Mouse (Mus musculus) yolk sac, embryonic 10.5 days (tissue): ENCODE data around the gene Kcnj6.

ENCODE experiments used
- DNase-seq: peaks from one replicate; pipeline ENCODE4 v3.0.0-alpha.2; 2017; ENCODE audit warnings: low spot score

Kcnj6 gene

GRCm38 (mm10) chr16:94997340-94997849 is at the start of gene Kcnj6:
TSS of gene Kcnj6 (minus strand) at chr16:94997701.
- no peak for DNase-seq

DNA sequence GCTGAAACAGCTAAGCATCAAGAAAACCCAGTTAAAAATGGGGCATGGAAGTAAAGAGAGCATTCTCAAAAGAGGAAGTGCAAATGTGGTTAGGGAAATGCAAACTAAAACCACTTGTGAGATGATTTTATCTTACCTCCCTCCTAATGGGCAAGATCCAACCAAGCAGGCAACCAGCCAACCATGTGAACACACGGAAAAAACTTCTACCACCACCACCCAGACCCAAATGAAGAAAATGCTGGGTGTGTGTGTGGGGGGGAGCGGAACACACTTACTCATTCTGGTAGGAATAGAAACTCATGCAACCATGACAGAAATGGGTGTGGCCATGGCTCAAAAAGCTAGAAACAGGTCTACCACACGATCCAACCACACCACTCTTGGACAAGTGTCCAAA is 12.4 kb upstream of the Kcnj6 start:
- no peak for DNase-seq

GRCm38 (mm10) chr16:95004599-95004998 is 7.1 kb upstream of the Kcnj6 start:
- peak; percentile 4 for DNase-seq

GRCm38 (mm10) chr16:94999551-94999950 is 2.0 kb upstream of the Kcnj6 start:
- DNase-seq, result no peak

GRCm38 (mm10) chr16:94999019-94999418 is 1.5 kb upstream of the Kcnj6 start:
- DNase-seq, result no peak

GRCm38 (mm10) chr16:94996791-94997281 is 665 bp downstream of the Kcnj6 start:
- no peak for DNase-seq

DNA sequence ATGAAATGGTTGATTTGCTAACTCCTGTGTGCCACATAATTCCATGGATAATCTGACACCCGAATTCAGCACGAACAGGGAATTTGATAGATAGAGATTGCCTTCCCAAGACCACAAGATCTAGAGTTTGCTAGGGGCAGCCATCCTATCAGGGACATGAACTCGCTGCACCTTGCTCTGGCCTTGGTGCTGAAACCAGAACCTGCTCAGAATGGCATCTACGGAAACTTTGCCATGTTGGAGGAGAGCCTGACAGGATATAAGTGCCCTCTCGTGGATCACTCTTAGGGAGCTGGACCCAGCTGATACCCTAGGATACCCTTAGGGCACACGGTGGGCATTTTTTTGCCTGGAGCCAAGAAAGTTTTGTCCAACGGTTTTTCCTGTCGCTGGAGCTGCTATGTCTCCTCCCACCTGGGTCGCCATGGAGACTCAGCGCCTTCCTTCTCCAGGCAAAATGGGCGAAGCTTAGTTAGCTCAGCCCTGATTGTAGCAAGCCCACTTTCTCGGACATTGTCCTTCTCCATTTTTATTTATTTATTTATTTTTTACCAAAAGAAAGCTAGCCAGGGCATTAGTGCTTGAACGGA is 1.9 kb downstream of the Kcnj6 start:
- peak; percentile 46 for DNase-seq

DNA sequence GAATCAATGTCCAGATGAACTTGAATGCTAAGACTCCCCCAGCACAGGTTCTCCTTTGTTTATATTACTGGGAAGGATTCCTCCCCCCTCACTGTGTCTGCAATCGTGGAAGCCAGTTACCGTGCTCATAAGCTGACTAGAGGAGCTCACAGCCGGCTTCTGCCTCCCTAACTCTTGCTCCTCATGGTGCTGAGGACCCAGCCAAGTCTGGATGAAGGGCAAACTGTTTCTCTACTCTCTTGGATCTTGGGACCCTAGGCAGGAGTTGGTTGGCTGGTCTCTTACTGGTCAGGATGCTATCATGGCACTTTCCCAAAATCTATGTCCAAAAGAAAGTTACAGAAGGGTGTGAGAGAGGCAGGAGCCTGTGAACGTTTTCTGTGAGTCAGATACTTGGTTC is 2.6 kb downstream of the Kcnj6 start:
- DNase-seq, result no peak

- DNase-seq, result no peak
These were observed 3.4 kb downstream of the Kcnj6 start for GRCm38 (mm10) chr16:94994148-94994547.

- DNase-seq, result no peak
These were observed 7.4 kb downstream of the Kcnj6 start for GRCm38 (mm10) chr16:94990114-94990513.

GRCm38 (mm10) chr16:94986731-94987130 is 10.8 kb downstream of the Kcnj6 start:
- no peak for DNase-seq

DNA sequence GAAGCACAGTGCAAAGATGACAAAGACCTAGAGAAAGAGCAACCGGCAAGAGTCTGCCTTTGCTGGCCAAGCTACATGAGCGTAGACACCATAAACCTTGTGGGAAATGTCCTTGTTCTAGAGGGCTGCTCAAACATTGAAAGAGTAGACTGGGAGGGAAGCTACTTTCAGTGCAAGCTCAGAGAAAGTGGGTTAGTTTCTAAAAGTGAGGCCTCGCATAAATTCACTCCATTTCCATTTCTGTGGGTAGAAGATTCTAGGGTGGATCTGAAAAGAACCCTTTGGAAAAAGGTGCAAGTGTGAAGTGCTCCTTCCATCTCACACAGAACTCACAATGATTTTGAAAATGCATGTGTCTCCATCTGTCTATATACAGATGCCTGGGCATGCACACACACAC is 13.2 kb downstream of the Kcnj6 start:
- DNase-seq, result no peak

DNA sequence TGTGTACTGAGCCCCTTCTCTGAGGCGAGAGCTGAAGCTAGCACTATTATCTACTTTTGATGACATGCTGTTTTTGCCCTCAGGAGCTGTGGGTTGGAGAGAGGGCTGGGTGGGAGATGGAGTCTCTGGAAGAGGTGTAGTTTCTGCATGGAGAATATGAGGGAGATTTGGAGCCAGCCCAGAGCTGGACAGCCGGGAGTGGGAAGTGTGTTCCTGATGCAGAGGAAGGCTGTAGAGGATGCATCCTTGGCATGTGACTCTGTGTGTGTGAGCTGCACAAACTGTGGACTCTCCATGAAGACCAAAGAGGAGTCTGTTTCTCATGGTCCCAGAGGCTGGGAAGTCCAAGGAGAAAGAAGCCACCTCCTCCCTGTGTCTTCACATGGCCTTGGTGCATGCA is 17.1 kb downstream of the Kcnj6 start:
- DNase-seq, result no peak

- no peak for DNase-seq
These were observed 18.0 kb downstream of the Kcnj6 start for GRCm38 (mm10) chr16:94979499-94979898.

DNA sequence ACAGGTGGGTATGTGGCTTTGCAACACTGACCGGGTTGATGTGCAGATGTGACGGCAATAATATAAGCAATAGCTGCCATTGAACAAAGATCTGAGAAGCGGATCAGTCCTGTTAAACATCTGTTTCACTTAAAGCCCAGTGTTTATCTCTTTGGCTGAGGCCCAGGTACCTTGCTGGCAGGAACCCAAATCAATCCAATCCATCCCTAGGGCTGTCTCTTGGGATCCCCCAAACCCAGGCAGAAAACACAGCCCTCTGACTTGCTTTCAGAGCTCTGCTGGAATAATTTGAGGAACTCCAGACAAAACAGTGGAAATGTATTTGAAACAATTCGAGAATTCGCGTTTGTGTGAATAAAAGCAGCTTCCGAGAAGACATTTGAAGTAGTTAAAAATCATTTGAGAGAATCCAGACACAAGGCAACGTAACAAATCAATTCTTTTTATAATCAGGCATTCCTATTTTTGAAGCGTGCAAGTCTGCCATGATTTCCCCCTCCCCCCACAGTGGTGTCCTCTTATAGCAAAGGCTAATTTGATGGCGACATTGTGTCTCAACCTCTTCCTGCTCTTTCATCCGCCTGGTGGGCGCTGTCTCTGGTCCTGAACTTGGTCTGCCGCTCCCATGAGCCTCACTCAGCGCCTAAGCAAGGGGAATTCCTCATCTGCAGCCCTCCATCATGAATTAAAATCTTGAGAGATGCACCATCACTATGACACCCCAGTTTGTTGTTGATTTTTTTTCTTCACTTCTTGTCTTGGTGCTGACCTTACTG is 25.2 kb downstream of the Kcnj6 start:
- DNase-seq, result peak; percentile 39

DNA sequence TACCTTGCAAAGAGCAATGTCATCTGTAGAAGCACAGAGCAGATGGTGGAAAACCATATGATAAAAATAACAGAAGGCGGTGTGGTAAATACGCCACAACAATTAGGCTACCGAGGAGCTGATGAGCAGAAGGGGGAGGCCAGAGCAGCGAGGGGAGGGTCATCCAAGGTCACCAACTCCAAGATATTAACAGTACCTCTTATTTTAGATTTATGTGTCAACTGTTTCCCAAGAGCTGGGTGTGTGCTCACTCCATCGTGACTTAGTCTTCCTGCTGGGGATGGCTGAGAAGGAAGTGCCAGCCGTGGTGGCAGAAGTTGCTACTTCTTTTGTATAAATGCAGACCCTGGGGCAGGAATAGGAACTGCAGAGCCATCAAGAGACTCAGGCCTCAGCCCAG is 28.6 kb downstream of the Kcnj6 start:
- DNase-seq, result no peak

DNA sequence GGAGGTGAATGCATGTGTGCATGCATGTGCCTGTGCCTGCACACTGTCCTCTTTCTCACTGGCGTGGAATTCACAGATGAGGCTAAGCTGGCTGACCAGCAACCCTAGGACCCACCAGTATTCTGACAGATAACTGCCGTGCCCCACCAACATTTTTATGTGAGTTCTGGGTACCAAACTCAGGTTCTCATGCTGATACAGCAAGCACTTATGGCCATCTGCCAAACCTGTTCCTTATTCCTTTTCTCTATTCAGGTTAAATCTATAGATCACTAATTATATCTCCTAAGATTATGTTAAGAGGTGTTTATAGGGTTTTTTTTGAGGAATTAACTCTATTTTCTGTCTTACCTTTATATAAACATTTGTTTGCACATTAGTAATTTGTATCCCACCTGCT is 29.0 kb downstream of the Kcnj6 start:
- DNase-seq, result no peak

DNA sequence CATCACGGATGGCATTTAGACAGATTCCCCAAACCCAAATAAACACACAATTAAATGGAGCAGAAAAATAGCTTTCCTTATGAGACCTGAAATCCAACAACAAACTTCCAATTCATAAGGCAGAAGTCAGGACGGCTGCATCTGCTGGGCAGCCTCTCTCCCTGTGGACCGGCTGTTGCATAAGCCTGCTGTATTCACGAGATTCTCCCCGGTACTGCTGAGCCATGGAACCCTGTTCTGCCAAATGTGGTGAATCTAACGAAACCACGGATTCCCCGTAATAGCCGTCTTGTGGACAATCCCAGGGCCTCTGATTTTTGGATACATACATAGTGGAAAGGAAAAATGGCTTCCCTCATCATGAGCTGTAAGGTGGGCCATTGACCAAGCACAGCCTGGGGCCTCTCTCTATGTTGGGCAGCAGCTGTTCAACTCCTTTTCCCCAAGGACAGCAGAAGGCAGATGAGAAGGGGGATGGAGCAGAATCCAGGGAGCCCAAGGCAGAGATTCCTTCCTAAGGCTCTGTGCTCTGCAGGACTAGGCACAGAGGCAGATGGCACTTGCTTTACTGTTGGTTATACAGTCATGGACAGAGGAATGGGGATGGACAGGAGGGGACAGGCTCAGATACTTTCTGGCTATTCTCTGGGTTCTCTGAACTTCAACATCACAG is 40.2 kb downstream of the Kcnj6 start:
- no peak for DNase-seq

DNA sequence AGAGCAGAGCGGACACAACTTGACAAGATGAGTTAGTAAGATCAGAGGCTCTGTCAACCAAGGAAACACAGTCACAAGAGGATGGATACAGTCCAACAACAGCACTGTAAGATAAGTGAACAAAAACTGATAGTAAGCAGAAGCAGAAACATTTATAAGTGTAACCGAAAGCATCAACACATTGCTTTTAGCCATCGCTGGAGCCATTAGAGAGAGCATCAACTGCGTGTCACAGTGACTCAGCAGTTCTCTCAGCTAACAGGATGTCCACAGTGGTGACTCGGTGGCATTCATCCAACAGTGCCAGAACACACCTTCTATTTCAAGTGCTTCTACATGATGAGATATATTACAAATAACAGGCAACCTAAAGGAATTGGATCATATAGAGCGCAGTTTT is 41.1 kb downstream of the Kcnj6 start:
- no peak for DNase-seq

- DNase-seq, result no peak
These were observed 44.2 kb downstream of the Kcnj6 start for GRCm38 (mm10) chr16:94953294-94953693.

DNA sequence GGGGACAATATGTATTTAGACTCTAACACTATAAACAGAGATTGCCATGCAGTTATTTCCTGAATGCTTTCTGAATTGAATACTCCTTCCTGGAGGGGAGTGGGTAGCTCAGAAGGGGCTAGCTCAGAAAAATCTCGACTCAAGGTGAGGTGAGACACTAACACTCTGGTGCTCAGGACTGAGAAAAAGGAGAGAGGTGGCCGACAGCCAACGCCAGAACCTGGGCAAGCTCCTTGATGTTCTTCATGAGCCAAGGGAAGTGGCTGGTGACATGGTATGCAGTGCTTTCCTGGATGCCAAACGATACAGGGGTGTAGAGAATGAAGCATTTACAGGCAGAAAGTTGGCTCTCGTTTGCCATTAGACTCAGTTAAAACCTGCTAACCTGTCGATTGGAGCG is 48.3 kb downstream of the Kcnj6 start:
- DNase-seq, result no peak

DNA sequence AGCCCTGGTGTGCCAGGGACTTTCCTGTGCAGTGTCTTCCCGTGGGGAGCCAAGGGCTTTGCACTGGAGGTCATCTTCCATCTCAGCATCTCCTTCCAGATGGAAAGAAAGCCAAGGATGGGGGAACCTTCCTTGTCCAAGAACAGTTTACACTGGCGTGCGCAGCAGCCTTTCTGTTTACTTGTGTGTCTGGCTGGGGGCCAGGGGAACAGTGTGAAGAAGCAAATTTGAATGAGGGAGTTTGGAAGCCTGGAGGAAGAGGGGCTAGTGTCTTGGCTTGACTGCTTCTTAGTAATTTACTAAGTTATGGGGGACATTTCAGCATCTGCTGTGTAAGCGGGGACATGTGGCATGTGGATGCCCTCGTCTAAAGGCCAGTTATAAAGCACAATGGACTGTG is 50.7 kb downstream of the Kcnj6 start:
- no peak for DNase-seq

- DNase-seq, result no peak
These were observed 64.8 kb downstream of the Kcnj6 start for GRCm38 (mm10) chr16:94932702-94933101.
